Mouse (Mus musculus): Measurements from ENCODE around the gene Smtn.

DNA sequence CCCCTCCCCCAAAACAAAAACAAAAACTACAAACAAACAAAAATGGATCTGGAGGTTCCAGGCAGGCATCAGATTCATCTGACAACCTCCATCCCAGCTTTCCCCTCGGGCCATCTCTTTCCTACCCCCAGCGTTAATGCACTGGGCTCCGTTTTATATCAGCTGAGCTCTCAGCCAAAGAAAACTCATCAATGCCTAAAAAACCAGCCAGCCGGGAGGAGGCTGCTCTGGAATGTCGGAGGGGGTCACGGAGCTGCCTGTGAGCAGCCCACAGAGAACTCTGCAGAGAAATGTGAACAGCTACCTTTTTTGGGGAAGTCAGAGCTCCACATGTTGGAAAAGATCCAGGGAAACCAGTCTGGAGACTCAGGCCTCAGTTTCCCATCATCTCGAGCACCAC, 24.0 kb upstream of the Smtn start:
- no peak for TF ChIP-seq CTCF (IDR thresholded peaks at IDR 0.05; ENCODE audit: insufficient read depth, low read depth, low read length)
- no peak for TF ChIP-seq POLR2A (IDR thresholded peaks at IDR 0.05; ENCODE audit: insufficient read depth, low read depth, low read length)
